Mouse (Mus musculus) cerebral cortex, adult 2 months (tissue): ENCODE measurements around the gene Ackr3.

Source experiments
- WGBS: fragments of 180-500 bp; shearing (Covaris S2); methylation state at CpG from one replicate; pipeline ENCODE4 v1.1.7; 2018; 5-methylcytosine and 5-hydroxymethylcytosine counted together

Gene Ackr3

GRCm38 (mm10) chr1:90203783-90204690 is at the start of gene Ackr3:
Ackr3 (plus strand) TSS chr1:90203980.
- 4% methylated on average over 19 of the region's 19 CpGs for WGBS

DNA sequence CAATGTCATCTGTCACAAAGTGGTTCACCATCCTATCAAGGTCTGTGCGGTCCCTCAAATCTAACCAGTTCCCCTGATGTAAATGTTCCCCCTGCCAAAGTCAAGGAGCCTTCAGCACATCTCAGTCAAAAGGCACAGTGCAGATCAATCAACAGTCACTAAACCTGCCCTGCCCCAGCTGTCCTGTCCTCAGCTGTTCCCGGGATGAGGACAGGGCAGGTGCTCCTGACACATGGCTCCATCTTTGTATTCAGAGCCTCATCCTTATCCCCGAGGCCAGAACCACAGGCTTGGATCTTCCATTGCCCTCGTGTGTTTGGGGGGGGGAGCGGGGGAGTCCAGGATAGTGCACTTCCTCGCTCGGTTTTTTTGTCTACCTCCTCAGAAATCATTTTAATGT is 47.2 kb upstream of the Ackr3 start:
- 80% methylated on average over 7 of the region's 7 CpGs for WGBS

DNA sequence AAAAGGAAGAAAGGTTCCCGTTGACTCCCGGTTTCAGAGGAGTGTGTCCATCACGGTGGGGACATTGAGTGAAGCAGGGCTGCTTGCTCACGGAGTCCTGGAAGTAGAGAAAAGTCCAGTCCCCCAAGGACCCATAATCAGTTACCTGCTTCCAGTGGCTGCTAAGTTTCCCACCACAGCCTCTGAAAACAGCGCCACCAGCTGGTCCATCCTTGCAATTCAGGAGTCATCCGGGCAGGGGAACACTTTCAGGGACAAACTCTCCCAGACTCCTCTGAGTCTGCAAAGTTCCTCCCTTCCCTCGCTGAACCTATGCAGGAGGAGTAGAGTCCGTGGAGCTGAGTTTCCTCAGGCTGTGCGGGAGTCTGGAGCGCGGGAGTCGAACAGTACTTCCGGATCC is 43.9 kb upstream of the Ackr3 start:
- 56% methylated on average over 13 of the region's 13 CpGs for WGBS

DNA sequence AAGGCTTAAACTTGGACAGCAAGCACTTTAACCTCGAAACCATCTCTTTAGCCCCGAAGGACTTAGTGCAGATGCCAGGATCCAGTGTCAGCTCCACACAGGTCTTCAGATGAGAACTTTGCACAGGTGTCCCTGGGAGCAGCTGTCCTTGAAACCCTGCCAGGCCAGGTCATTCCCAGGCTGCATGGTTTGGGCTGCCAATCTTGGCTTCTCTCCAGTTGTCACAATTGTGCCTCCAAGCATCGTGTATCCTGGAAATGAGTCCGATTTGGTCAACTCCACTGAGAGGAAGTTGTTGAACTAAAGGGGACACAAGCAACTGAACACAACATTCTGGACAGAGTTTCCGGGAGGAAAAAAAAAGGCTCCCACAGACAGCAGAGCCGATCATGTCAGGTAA is 42.2 kb upstream of the Ackr3 start:
- 71% methylated on average over 6 of the region's 6 CpGs for WGBS

GRCm38 (mm10) chr1:90162379-90162857 is 41.4 kb upstream of the Ackr3 start:
- 67% methylated on average over 13 of the region's 13 CpGs for WGBS

GRCm38 (mm10) chr1:90163161-90163560 is 40.6 kb upstream of the Ackr3 start:
- WGBS: 83% methylated on average over 7 of the region's 7 CpGs

DNA sequence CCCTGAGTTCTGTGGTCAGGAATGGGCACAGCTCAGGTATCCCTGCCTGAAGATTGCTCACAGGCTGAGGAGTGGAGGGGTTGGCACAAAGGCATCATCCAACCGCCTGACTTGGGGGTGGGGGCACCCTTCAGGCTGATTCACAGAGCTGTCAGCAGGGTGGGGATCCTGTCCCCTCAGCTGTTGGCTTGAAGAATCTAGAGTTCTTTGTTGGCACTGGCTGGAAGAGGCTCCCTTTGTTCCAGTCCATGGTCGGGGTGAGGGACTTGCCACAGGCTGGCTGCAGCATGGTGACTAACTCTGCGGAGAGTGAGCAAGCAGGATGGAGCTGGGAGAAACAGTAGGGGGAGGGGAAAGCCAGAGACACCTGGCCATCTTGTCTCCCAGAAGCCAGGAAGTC is 39.5 kb upstream of the Ackr3 start:
- 61% methylated on average over 3 of the region's 3 CpGs for WGBS

DNA sequence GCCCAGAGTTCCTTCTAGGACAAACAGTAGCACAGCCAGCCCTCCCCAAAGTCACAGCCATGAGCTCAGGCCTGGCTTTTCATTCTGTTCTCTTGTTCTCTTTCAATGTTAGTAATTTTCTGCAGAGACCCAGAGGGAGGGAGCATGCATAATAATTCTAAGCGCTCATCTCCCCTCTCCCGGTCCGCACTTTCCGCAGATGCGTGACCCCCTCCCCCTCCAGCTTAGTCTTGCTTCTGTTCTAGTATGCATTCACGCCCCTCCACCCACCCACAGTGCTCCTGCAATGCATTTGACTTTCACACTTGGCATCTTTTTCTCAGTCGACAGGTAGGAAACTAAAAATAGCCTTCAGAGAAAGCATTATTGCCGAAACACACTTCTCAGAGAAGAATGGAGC is 29.4 kb upstream of the Ackr3 start:
- 67% methylated on average over 8 of the region's 8 CpGs for WGBS

GRCm38 (mm10) chr1:90176223-90176622 is 27.6 kb upstream of the Ackr3 start:
- WGBS: 59% methylated on average over 7 of the region's 7 CpGs

GRCm38 (mm10) chr1:90177978-90178377 is 25.8 kb upstream of the Ackr3 start:
- 87% methylated on average over 5 of the region's 5 CpGs for WGBS

DNA sequence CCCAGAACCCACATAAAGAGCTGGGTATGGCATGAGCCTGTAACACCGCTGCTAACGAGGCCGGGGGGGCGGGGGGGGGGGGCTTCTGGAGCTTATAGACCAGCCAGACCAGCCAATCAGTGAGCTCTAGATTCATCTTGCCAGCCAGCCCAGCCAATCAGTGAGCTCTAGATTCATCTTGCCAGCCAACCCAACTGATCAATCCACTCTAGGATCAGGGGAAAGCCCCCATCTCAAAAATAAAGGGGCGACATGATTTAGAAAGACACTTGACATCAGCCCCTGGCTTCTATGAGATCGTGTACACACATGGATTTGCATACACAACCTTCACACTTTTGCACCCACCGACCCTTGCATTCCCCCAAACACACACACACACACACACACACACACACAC is 23.3 kb upstream of the Ackr3 start:
- 77% methylated on average over 7 of the region's 7 CpGs for WGBS

- WGBS: 83% methylated on average over 12 of the region's 12 CpGs
Observed at GRCm38 (mm10) chr1:90180966-90181699, 22.6 kb upstream of the Ackr3 start.

GRCm38 (mm10) chr1:90182521-90182920 is 21.3 kb upstream of the Ackr3 start:
- 42% methylated on average over 5 of the region's 5 CpGs for WGBS

DNA sequence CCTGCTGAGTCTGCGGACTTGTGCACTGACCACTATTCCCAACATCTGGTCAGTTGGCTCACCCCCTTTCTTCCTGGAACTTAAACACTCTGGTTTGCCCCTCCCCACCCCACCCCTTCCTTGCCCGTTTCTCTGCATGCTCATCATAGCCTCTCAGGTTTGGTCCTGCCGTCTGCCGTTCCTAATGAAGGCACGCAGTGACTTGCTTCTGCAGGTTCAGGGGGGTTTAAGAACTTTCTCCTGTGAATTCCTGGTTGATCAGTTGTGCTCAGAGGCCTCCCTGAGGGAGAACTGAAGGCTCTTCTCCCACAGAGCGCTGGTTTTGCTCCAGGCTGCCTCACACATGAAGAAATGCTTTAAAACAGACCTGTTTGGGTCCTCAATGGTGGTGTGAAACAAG is 20.2 kb upstream of the Ackr3 start:
- whole genome bisulfite sequencing: 78% methylated on average over 6 of the region's 6 CpGs

- 62% methylated on average over 4 of the region's 4 CpGs for WGBS
Observed at GRCm38 (mm10) chr1:90186173-90186572, 17.6 kb upstream of the Ackr3 start.

DNA sequence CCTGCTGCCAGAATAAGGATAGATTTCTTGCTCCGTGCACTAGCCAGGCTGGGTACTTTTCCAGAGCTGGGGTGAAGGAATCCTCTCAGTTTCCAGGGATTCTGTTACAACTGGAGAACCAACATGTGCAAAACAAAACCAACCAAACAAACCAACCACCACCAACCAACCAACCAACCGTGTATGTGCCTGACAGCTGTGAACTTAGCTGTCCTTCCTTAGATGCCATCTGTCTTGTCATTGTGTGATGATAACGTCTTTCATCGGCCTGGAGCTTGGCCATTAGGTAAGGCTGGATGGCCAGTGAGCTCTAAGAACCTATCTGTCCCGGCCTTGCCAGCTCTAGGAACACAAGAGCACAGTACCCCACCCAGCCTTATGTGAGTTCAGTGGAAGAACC is 16.9 kb upstream of the Ackr3 start:
- 93% methylated on average over 5 of the region's 5 CpGs for WGBS

- 82% methylated on average over 6 of the region's 6 CpGs for WGBS
Observed at GRCm38 (mm10) chr1:90189046-90189445, 14.7 kb upstream of the Ackr3 start.

DNA sequence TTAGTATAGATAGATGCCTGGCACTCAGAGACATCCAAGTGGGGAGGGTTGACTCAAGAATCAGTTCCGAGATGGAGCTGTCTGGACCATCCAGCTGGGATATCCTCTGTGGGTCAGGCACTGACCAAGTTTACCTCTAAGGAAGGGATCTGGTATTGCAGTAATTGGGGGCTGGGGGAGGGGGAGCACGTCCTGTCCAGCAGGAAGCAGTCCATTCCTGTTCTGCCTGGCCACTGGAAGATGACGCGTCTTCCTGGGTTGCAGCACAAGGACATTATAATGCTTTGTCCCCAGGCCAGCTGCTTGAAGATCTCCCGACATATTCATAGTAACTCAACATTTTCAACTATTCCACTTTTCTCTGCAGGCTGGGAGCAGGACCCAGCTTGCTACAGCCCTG is 2.5 kb upstream of the Ackr3 start:
- 76% methylated on average over 5 of the region's 5 CpGs for WGBS

DNA sequence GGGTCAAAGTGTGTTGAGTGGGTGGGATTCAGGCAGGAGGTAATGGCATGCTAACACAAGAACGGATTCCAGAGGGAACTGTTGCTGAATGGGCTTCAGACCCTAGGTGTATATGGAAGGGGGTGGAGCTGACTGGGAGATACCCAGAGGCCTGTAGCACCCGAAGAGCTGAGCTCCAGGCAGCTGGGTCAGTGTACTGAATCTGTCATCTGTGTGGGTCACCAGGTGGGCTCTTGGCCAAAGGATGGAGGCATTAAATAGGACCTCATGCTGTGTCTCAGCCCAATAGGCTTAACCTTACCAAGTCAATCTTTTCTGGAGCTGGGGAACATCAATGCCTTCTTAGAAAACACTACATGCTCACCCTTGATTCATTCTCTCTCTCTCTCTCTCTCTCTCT is 2.1 kb upstream of the Ackr3 start:
- 85% methylated on average over 2 of the region's 2 CpGs for WGBS

DNA sequence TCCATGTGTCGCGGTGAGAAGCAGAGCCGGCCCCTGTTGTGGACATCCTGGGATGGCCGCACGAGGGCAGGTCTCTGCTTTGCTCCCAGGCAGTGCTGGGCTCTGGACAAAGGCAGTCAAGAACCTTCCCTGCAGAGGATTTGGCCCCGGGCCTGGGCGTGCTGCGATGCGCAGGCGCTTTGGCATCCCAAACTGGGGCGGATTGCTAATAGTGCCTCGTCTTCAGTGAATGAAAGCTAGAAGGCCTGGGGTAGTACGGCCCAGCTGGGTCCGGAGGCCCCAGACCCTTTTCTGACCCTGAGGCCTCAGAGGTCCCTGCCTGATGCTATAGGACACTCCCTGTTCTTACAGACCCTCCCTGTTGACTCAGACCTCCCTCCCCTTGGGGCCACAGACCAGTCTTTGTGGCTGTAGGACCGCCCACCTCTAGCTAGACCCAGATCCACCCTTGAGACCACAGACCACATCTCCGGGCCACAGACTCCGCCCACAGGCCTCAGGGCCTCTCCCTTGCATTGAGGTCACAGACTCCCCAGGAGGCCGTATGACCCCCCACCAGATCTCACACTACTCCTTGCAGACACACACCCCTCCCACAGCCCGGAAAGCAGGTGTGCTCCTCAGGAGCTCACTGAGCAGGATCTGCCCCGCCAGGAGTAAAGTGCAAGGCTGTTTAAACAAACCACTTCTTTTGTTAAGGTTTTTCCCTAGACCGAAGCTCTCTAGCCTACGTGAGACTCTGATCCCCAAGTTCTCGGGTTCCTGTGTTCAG is 1.4 kb upstream of the Ackr3 start:
- 40% methylated on average over 23 of the region's 23 CpGs for WGBS

DNA sequence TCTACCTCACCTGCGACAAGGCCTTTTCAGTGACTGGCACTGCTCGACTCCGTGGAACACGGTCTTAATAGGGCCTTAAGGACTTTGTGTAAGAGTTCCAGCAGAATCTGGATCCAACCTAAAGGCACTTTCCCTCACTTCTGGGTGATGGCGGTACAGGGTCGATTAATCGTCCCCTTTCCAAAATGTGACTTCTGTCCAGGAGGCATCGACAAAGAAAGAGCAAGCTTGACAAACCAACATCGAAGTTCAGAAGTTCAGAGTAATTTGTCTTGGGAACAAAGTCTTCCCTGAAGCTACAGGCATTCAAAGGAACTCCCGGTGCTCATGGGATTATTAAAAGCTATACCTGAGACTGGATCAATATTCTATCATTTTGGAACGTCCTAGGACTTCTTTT is 439 bp upstream of the Ackr3 start:
- WGBS: 36% methylated on average over 11 of the region's 11 CpGs

DNA sequence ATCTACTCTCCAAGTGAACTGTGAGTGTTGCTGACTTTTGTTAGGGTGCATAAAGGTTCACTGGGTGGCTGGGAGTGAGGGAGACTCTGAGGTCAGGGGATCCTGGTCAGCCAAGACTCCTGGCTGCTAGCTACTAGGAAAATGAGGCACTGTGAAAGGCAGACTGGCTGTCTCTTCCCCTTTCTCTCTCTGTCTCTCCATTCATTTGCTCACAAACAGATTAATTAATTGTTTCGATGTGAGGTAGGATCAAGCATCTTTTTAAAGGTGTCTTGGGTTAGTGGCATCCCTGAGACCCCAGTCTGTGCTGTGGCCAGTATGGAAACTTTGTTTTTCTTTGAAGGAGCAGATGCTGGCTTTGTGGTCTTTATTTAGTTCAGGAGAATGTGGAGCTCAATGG is 1.0 kb downstream of the Ackr3 start:
- WGBS: 27% methylated on average over 1 of the region's 1 CpGs
